Mouse (Mus musculus) ES-E14 (cell line): Measurements from ENCODE around the gene Zbtb20. TPM values are rescaled to one million over a fixed set of nuclear protein-coding genes. Genes with fewer than 3 reads are reported as not detected.

Experiments used
- DNase-seq: peaks from one replicate; pipeline ENCODE4 v3.0.0-alpha.2; 2013; ENCODE audit warnings: low read depth, low spot score
- H3K27ac ChIP-seq: 2 replicates; pipeline ENCODE4 v1.5.1; 2012; ENCODE audit warnings: low read depth, mild to moderate bottlenecking, low read length, moderate library complexity, mixed read lengths; ENCODE audit not compliant: poor library complexity, insufficient read depth, severe bottlenecking
- H3K36me3 ChIP-seq: 2 replicates; pipeline ENCODE4 v1.6.1; 2012; ENCODE audit warnings: mild to moderate bottlenecking, low read length, moderate library complexity, mixed read lengths; ENCODE audit not compliant: control insufficient read depth, poor library complexity, insufficient read depth, severe bottlenecking
- H3K4me1 ChIP-seq, 2 experiments: fragments of 150-350 bp in 1 of 2; sonication (generic) in 1 of 2; 2 replicates each; pipeline ENCODE4 v1.6.1; 2012; ENCODE audit warnings: low read length in 2 of 2, mild to moderate bottlenecking in 1 of 2, mixed read lengths in 1 of 2; ENCODE audit not compliant: control insufficient read depth in 2 of 2, insufficient read depth in 2 of 2, poor library complexity in 1 of 2
- H3K4me3 ChIP-seq, 2 experiments: fragments of 150-350 bp in 1 of 2; sonication (generic) in 1 of 2; 2 replicates each; pipeline ENCODE4 v1.5.1; 2012; ENCODE audit warnings: low read length in 2 of 2, low read depth in 1 of 2, mild to moderate bottlenecking in 1 of 2, mixed read lengths in 1 of 2; ENCODE audit not compliant: insufficient read depth in 1 of 2, poor library complexity in 1 of 2, severe bottlenecking in 1 of 2
- H3K9ac ChIP-seq: 2 replicates; pipeline ENCODE4 v1.6.1; 2012; ENCODE audit warnings: low read depth, mild to moderate bottlenecking, low read length, mixed read lengths; ENCODE audit not compliant: poor library complexity, insufficient read depth, severe bottlenecking
- H3K9me3 ChIP-seq: fragments of 150-350 bp; sonication (generic); 2 replicates; pipeline ENCODE4 v1.6.1; 2012; ENCODE audit warnings: low read depth, mild to moderate bottlenecking, low read length; ENCODE audit not compliant: control insufficient read depth, insufficient read depth
- CHD2 ChIP-seq: IDR thresholded peaks from 2 replicates; pipeline ENCODE4 v1.6.1; 2014; ENCODE audit warnings: mild to moderate bottlenecking, low read depth, low read length, inconsistent platforms
- HCFC1 ChIP-seq: IDR thresholded peaks from 2 replicates; pipeline ENCODE4 v1.6.1; 2012; ENCODE audit warnings: low read length, inconsistent platforms, borderline replicate concordance; ENCODE audit not compliant: insufficient read depth
- MAFK ChIP-seq: IDR thresholded peaks from 2 replicates; pipeline ENCODE4 v1.6.1; 2014; ENCODE audit warnings: mild to moderate bottlenecking, low read depth, low read length, inconsistent platforms; ENCODE audit not compliant: insufficient read depth
- ZC3H11A ChIP-seq: IDR thresholded peaks from 2 replicates; pipeline ENCODE4 v1.6.1; 2012; ENCODE audit warnings: low read depth, mild to moderate bottlenecking, inconsistent platforms, low read length, borderline replicate concordance
- ZNF384 ChIP-seq: IDR thresholded peaks from 2 replicates; pipeline ENCODE4 v1.6.1; 2012; ENCODE audit warnings: low read depth, low read length, inconsistent platforms
- in situ Hi-C, 2 experiments: fragments of 600-800 bp; cut with MboI; formaldehyde crosslinking; loops; one replicate each; pipeline ENCODE4 v1.15.1; 2025; ENCODE audit warnings: low sequenced_read_pairs in 2 of 2, inconsistent platforms in 1 of 2; ENCODE audit not compliant: unreplicated experiment in 2 of 2
- total RNA-seq: library from RNA; depleted of rRNA; stranded (reverse); fragments of 300-350 nt; gene quantifications from 2 replicates; pipeline ENCODE4 v1.2.3, GENCODE M21; 2012

The Zbtb20 gene
- total RNA-seq, 1 experiment: 4.0 TPM

- no peak for DNase-seq
- in situ Hi-C loops: no loop called here
- no peak overlapping the region for H3K9ac ChIP-seq
- no peak overlapping the region for H3K4me3 ChIP-seq
- TF ChIP-seq HCFC1 (no peak), ZNF384 (no peak), CHD2 (no peak), MAFK (no peak), ZC3H11A (no peak)
- no peaks in the 10 kb centered on the region for H3K9me3 ChIP-seq
- H3K27ac ChIP-seq: no peak overlapping the region
- no peaks in the 10 kb centered on the region for H3K4me1 ChIP-seq
- no peaks in the 10 kb centered on the region for H3K36me3 ChIP-seq
Observed at GRCm38 (mm10) chr16:43476921-43477320, 601.2 kb downstream of the Zbtb20 start.

GRCm38 (mm10) chr16:43478352-43478751 lies 602.7 kb downstream of the Zbtb20 start:
- no peak overlapping the region for H3K4me3 ChIP-seq
- H3K9me3 ChIP-seq: no peaks in the 10 kb centered on the region
- TF ChIP-seq HCFC1: no peak
- no peak for TF ChIP-seq CHD2
- no peak for TF ChIP-seq ZNF384
- TF ChIP-seq MAFK: no peak
- TF ChIP-seq ZC3H11A: no peak
- in situ Hi-C loops: no loop called here
- no peak for DNase-seq
- no peak overlapping the region for H3K9ac ChIP-seq
- no peak overlapping the region for H3K27ac ChIP-seq
- H3K36me3 ChIP-seq: no peaks in the 10 kb centered on the region
- H3K4me1 ChIP-seq: no peaks in the 10 kb centered on the region

- Histone ChIP-seq H3K9ac (no peak overlapping the region), H3K4me1 (no peaks in the 10 kb centered on the region), H3K36me3 (no peaks in the 10 kb centered on the region), H3K27ac (no peak overlapping the region), H3K4me3 (no peak overlapping the region), H3K9me3 (no peaks in the 10 kb centered on the region)
- no peak for DNase-seq
- in situ Hi-C loops: no loop called here
- TF ChIP-seq ZNF384 (no peak), ZC3H11A (no peak), CHD2 (no peak), MAFK (no peak), HCFC1 (no peak)
Observed at GRCm38 (mm10) chr16:43480532-43480931, 604.9 kb downstream of the Zbtb20 start.

- DNase-seq: no peak
- no peak overlapping the region for H3K27ac ChIP-seq
Observed at GRCm38 (mm10) chr16:43482125-43482524, 606.4 kb downstream of the Zbtb20 start.

GRCm38 (mm10) chr16:43482738-43483137 lies 607.1 kb downstream of the Zbtb20 start:
- TF ChIP-seq ZNF384: no peak
- TF ChIP-seq MAFK: no peak
- no peak for TF ChIP-seq HCFC1
- TF ChIP-seq CHD2: no peak
- no peak for TF ChIP-seq ZC3H11A
- in situ Hi-C loops: no loop called here
- Histone ChIP-seq H3K9me3 (no peaks in the 10 kb centered on the region), H3K9ac (no peak overlapping the region), H3K4me1 (no peaks in the 10 kb centered on the region), H3K27ac (no peak overlapping the region), H3K4me3 (no peak overlapping the region), H3K36me3 (no peaks in the 10 kb centered on the region)
- no peak for DNase-seq

More at GRCm38 (mm10) chr16:43482125-43482524, 606.4 kb downstream of the Zbtb20 start:
- Histone ChIP-seq H3K4me1 (no peaks in the 10 kb centered on the region), H3K36me3 (no peaks in the 10 kb centered on the region), H3K9me3 (no peaks in the 10 kb centered on the region), H3K4me3 (no peak overlapping the region), H3K9ac (no peak overlapping the region)
- TF ChIP-seq HCFC1: no peak
- no peak for TF ChIP-seq MAFK
- no peak for TF ChIP-seq ZNF384
- TF ChIP-seq CHD2: no peak
- no peak for TF ChIP-seq ZC3H11A
- in situ Hi-C loops: no loop called here
